Mouse (Mus musculus) hindbrain, embryonic 11.5 days (tissue): ENCODE data around the gene Asap2. TPM values are rescaled to one million over a fixed set of nuclear protein-coding genes. Genes with fewer than 3 reads are reported as not detected.

ENCODE experiments used
- ATAC-seq: fragments of 200-750 bp; cut with Nextera tagmentation; 2 replicates; pipeline ENCODE4 v1.8.0; 2017; ENCODE audit warnings: mild to moderate bottlenecking, moderate TSS enrichment, moderate library complexity; ENCODE audit not compliant: low FRiP score
- DNase-seq: peaks from one replicate; pipeline ENCODE4 v3.0.0-alpha.2; 2015; ENCODE audit warnings: low spot score
- H3K27ac ChIP-seq: fragments of 300-500 bp; sonication (generic); 2 replicates; pipeline ENCODE4 v1.5.1; 2014; ENCODE audit warnings: mild to moderate bottlenecking, low read depth, low read length
- H3K27me3 ChIP-seq: fragments of 300-500 bp; sonication (generic); 2 replicates; pipeline ENCODE4 v1.6.1; 2014; ENCODE audit warnings: mild to moderate bottlenecking, low read length, moderate library complexity, mixed read lengths; ENCODE audit not compliant: control insufficient read depth, insufficient read depth
- H3K36me3 ChIP-seq: fragments of 300-500 bp; sonication (generic); 2 replicates; pipeline ENCODE4 v1.6.1; 2014; ENCODE audit warnings: mild to moderate bottlenecking, low read length, moderate library complexity, mixed read lengths; ENCODE audit not compliant: control insufficient read depth, insufficient read depth
- H3K4me1 ChIP-seq: fragments of 300-500 bp; sonication (generic); replicated peaks from 2 replicates; pipeline ENCODE4 v1.6.1; 2014; ENCODE audit warnings: low read length, mixed read lengths; ENCODE audit not compliant: control insufficient read depth, insufficient read depth
- H3K4me2 ChIP-seq: fragments of 300-500 bp; sonication (generic); replicated peaks from 2 replicates; pipeline ENCODE4 v1.6.1; 2014; ENCODE audit warnings: mild to moderate bottlenecking, low read depth, low read length
- H3K4me3 ChIP-seq: fragments of 300-500 bp; sonication (generic); 2 replicates; pipeline ENCODE4 v1.5.1; 2014; ENCODE audit warnings: low read depth, low read length
- H3K9ac ChIP-seq: fragments of 300-500 bp; sonication (generic); 2 replicates; pipeline ENCODE4 v1.6.1; 2014; ENCODE audit warnings: low read depth, low read length
- H3K9me3 ChIP-seq: fragments of 300-500 bp; sonication (generic); 2 replicates; pipeline ENCODE4 v1.6.1; 2016; ENCODE audit warnings: low read length; ENCODE audit not compliant: control insufficient read depth
- WGBS: fragments of 180-500 bp; shearing (Covaris S2); extraction: QIAGEN DNeasy Blood & Tissue Kit; methylation state at CpG from one replicate; pipeline ENCODE4 v1.1.7; 2014; 5-methylcytosine and 5-hydroxymethylcytosine counted together
- polyA plus RNA-seq: library from polyadenylated mRNA; unstranded; fragments of >200 nt; fragmentation: Nextera tagmentation; extraction: Ambion mirVana; gene quantifications from 2 replicates; pipeline ENCODE4 v1.2.1, GENCODE M21; 2014

Asap2 gene
- polyA plus RNA-seq, 1 experiment from 2014 or later = 18.4 TPM

DNA sequence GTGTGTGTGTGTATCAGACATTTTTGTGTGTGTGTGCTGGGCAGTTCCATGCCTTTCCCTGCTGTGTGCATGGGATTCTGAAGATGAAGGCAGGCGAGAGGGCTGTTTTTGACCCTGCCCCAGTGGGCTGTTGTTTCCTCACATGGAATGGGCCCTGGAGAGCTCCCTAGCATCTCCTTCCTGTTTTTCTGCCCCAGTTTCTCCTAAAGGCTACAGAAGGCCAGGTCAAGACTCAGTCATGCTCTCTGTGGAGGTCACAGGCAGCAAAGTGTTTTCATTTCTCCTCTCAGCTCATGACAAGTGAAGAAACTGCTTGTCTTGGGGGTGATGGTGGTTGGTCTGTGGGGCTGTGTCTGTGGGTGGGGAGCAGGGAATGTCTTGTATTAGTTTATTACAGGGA is 195.9 kb downstream of the Asap2 start:
- no peaks in the 10 kb centered on the region for H3K27me3 ChIP-seq
- H3K4me1 ChIP-seq = no peaks in the 10 kb centered on the region
- no peaks in the 10 kb centered on the region for H3K9me3 ChIP-seq
- H3K36me3 ChIP-seq = no peaks in the 10 kb centered on the region
- no peak overlapping the region for H3K4me2 ChIP-seq
- H3K4me3 ChIP-seq = no peak overlapping the region
- H3K27ac ChIP-seq = no peak overlapping the region
- DNase-seq = no peak
- H3K9ac ChIP-seq = no peak overlapping the region
- WGBS = 69% methylated on average over 1 of the region's 1 CpGs
- ATAC-seq = no peak

DNA sequence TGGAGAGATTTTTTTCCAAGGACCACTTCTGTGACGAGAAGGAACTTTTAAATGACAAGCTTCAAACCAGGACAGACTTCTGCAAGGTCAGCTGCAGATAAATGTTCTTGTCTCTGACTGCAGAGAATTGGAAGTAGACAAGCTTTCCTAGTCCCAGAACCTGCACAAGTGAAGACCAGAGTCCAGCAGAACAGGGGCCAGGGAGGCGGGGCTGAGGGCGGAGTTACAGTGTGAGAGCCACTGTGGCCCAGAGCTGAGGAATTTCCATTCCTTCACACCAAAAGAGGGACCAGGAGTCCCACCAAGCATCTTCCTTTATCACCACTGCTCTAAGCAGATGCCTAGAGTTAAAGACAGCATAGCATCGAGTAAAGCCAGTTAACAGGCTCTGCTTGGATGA is 198.6 kb downstream of the Asap2 start:
- H3K4me2 ChIP-seq = no peak overlapping the region
- no peak overlapping the region for H3K27ac ChIP-seq
- DNase-seq (no peak), ATAC-seq (no peak)
- no peak overlapping the region for H3K9ac ChIP-seq
- H3K4me1 ChIP-seq = no peaks in the 10 kb centered on the region
- no peak overlapping the region for H3K4me3 ChIP-seq
- H3K36me3 ChIP-seq = no peaks in the 10 kb centered on the region
- no peaks in the 10 kb centered on the region for H3K27me3 ChIP-seq
- no peaks in the 10 kb centered on the region for H3K9me3 ChIP-seq
- 81% methylated on average over 4 of the region's 4 CpGs for WGBS

- no peaks in the 10 kb centered on the region for H3K27me3 ChIP-seq
- H3K36me3 ChIP-seq = no peaks in the 10 kb centered on the region
- 89% methylated on average over 2 of the region's 2 CpGs for WGBS
- H3K4me1 ChIP-seq = no peaks in the 10 kb centered on the region
- DNase-seq (no peak), ATAC-seq (no peak)
- H3K4me2 ChIP-seq = no peak overlapping the region
- no peak overlapping the region for H3K4me3 ChIP-seq
- no peak overlapping the region for H3K27ac ChIP-seq
- H3K9ac ChIP-seq = no peak overlapping the region
- H3K9me3 ChIP-seq = no peaks in the 10 kb centered on the region
Measured at GRCm38 (mm10) chr12:21191546-21191945, 201.3 kb downstream of the Asap2 start.

DNA sequence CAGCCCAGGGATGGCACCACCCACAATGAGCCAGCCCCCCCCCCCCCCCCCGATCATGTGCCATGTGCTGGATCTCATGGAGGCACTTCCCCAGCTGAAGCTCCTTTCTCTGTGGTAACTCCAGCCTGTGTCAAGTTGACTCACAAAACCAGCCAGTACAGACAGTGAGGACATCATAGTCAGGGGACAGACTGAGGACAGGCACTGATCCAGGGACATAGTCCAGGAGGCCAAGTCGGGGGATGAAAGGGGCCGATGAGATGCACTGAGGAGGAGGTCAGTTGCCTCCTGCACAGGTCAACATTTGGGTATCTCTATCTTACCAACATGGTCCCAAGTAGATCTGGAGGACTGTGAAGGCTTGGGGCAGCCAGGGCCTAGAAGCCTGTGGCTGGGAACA is 205.2 kb downstream of the Asap2 start:
- Histone ChIP-seq H3K36me3 (no peaks in the 10 kb centered on the region), H3K4me1 (no peaks in the 10 kb centered on the region), H3K27ac (no peak overlapping the region), H3K4me2 (no peak overlapping the region), H3K27me3 (no peaks in the 10 kb centered on the region), H3K4me3 (no peak overlapping the region), H3K9me3 (no peaks in the 10 kb centered on the region), H3K9ac (no peak overlapping the region)
- ATAC-seq (no peak), DNase-seq (no peak)
- 100% methylated on average over 3 of the region's 3 CpGs for WGBS

- no peaks in the 10 kb centered on the region for H3K27me3 ChIP-seq
- no peak for ATAC-seq
- no peak overlapping the region for H3K9ac ChIP-seq
- DNase-seq = no peak
- H3K4me3 ChIP-seq = no peak overlapping the region
- H3K4me2 ChIP-seq = no peak overlapping the region
- no peaks in the 10 kb centered on the region for H3K36me3 ChIP-seq
- no peaks in the 10 kb centered on the region for H3K4me1 ChIP-seq
- H3K27ac ChIP-seq = no peak overlapping the region
- 93% methylated on average over 4 of the region's 4 CpGs for WGBS
- H3K9me3 ChIP-seq = no peaks in the 10 kb centered on the region
Measured at GRCm38 (mm10) chr12:21196420-21196819, 206.2 kb downstream of the Asap2 start.

- no peak for ATAC-seq
- Histone ChIP-seq H3K9ac (no peak overlapping the region), H3K4me1 (no peaks in the 10 kb centered on the region), H3K27ac (no peak overlapping the region), H3K4me3 (no peak overlapping the region), H3K4me2 (no peak overlapping the region), H3K36me3 (no peaks in the 10 kb centered on the region), H3K9me3 (no peaks in the 10 kb centered on the region), H3K27me3 (no peaks in the 10 kb centered on the region)
- 93% methylated on average over 8 of the region's 8 CpGs for WGBS
- DNase-seq = no peak
Measured at GRCm38 (mm10) chr12:21200613-21201012, 210.4 kb downstream of the Asap2 start.

DNA sequence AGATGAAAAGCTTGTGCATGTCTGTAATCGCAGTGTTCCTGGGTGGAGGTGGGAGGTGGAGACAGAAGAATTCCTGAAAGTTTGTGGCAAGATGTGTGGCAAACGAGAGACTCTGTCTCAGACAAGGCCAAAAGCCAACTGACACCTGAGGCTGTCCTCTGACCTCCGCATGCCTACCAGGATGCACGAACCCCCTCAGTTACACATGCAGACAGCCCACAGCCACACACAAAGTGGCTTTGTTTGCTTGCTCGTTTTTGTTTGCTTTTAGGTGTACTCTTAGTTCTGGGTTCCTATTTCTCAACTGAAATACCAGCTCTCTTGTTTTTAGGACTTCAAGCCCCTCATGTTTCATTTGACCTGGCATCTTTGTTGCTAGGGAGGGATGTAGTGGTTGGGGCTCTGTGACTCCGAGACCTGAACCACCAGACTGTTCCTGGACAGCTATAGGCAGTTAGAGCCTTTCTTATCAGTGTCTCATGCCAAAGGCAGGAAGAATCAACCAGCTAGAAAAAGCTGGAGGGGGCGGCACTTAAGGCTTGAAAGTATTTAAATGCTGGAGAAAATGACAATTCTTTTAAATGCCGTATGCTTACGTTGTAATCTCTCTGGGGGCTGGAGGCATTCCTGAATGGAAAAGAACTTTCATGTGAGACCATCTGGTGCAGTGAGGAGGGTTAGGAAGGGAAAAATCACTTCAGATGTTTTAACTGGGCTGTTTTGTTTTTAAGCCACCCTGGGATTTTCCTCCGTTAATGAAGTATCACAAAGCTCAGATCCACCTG is 211.4 kb downstream of the Asap2 start:
- H3K4me1 ChIP-seq = no peaks in the 10 kb centered on the region
- H3K4me3 ChIP-seq = no peak overlapping the region
- no peak for DNase-seq
- H3K27me3 ChIP-seq = no peaks in the 10 kb centered on the region
- no peak for ATAC-seq
- no peak overlapping the region for H3K9ac ChIP-seq
- no peak overlapping the region for H3K27ac ChIP-seq
- H3K9me3 ChIP-seq = no peaks in the 10 kb centered on the region
- no peak overlapping the region for H3K4me2 ChIP-seq
- WGBS = 85% methylated on average over 10 of the region's 10 CpGs
- H3K36me3 ChIP-seq = no peaks in the 10 kb centered on the region

DNA sequence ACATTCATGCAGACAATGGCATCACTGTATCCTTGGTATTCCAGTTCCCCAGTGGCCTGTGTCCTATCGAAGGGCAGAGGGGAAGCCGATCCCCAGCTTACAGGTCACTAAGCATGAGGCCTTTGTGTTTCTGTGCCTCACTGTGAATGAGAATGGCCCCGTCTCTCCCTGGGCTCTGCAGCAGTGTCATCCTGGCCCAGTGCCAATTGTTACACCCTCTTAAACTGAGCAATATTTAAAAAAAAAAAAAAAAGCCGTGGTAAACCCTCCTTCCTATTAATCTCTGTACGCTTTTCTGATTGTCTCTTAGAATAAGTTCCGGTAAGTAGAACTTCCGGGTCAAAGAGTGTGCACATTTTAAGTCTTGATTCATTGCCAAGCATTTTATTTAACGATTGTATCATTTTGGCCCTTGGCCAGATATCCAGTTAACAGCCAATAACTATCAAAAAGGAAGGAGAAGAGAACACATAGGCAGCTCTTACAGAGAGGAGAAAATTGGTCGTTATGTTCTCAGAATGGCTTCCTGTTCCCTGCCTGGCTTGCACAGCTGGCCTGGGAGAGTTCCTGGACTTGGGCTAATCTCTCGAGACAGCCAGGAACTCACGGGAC is 214.5 kb downstream of the Asap2 start:
- Histone ChIP-seq H3K36me3 (0 out of 2 replicates have a peak, but pooled peaks cover 4% of the 10 kb centered on the region), H3K4me1 (no peaks in the 10 kb centered on the region), H3K27ac (no peak overlapping the region), H3K9me3 (no peaks in the 10 kb centered on the region), H3K4me2 (no peak overlapping the region), H3K4me3 (no peak overlapping the region), H3K27me3 (no peaks in the 10 kb centered on the region), H3K9ac (no peak overlapping the region)
- ATAC-seq (peak; percentile 51; the same call in 1 of the 2 replicates), DNase-seq (peak; percentile 24)
- 52% methylated on average over 11 of the region's 11 CpGs for WGBS

- DNase-seq = no peak
- Histone ChIP-seq H3K27ac (no peak overlapping the region), H3K27me3 (no peaks in the 10 kb centered on the region), H3K9ac (no peak overlapping the region), H3K4me3 (no peak overlapping the region), H3K36me3 (0 out of 2 replicates have a peak, but pooled peaks cover 4% of the 10 kb centered on the region), H3K4me1 (no peaks in the 10 kb centered on the region), H3K9me3 (no peaks in the 10 kb centered on the region), H3K4me2 (no peak overlapping the region)
- WGBS = 95% methylated on average over 4 of the region's 4 CpGs
- no peak for ATAC-seq
Measured at GRCm38 (mm10) chr12:21205799-21206198, 215.5 kb downstream of the Asap2 start.
